Mouse (Mus musculus): Measurements from ENCODE around the gene Tmem178.
"Not testable (repeated sequence)": the region's sequence is repeated elsewhere in the genome, so short reads cannot be mapped to it uniquely, and the experiment has no call there.

The Tmem178 gene

GRCm38 (mm10) chr17:80943835-80944529 is 450 bp upstream of the Tmem178 start:
- in situ Hi-C loops (cut with MboI, MseI) = no loop called here

DNA sequence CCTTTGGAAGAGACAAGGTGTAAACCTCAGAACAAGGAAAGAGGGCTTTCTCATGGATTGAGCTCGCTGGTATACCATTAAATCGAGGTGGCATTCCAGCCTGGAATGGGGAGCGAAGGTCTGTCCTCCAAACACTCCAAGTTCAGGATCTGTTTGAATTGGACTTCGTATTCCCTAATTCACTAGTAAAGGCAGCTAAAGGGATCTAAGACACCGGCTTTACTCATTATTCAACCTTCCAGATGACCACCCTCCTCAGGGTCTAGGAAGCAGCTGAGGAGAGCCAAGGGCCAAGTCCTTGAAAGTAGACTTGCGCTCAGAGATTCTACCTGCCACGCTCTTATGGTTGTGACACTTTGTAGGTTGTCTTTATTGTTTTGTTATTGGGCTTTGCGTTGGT is 1.1 kb downstream of the Tmem178 start:
- in situ Hi-C loops (cut with MboI, MseI) = not testable (repeated sequence)

- in situ Hi-C loops (cut with MboI, MseI) = no loop called here
Observed at GRCm38 (mm10) chr17:80946091-80946885, 1.9 kb downstream of the Tmem178 start.

- in situ Hi-C loops (cut with MboI, MseI) = no loop called here
Observed at GRCm38 (mm10) chr17:80947075-80947960, 2.9 kb downstream of the Tmem178 start.

DNA sequence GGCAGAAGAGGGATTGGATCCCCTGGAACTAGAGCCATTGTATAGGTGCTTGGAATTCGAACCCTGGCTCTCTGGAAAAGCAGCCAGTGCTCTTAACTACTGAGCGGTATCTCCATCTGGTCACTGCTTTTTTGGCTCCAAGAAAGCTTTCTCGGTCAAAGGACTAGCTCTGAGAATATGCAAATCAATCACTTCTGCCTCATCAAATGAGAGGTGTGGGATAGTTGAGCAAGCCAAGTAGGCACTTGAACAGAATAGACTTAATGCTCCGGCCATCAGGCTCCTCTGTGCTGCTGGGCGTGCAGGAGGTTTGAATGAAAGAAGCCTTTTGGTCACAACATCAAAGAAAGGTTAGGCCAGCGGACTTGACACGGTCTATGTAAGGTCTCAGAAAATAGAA is 5.0 kb downstream of the Tmem178 start:
- in situ Hi-C loops (cut with MboI, MseI) = no loop called here

DNA sequence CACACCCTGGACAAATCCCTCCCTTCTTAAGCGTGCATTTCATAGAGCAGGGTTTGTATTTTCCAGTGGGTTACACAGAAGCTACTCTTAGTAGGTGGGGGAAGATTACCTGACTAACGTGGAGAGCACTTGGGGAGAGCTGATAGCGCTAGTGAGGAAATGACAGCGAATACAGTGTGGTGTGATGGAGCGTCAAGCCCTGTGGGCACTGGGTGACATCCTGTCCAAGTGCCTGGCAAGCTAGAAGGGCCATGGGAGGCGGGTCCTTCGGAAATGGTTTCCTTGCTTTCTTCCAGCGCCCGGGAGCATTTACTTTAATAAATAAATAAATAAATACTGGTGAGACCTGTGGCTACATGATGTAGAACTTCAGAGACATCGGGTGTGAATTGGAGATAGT is 5.5 kb downstream of the Tmem178 start:
- in situ Hi-C loops (cut with MboI, MseI) = no loop called here

- in situ Hi-C loops (cut with MboI, MseI) = no loop called here
Observed at GRCm38 (mm10) chr17:80952305-80952704, 7.9 kb downstream of the Tmem178 start.

GRCm38 (mm10) chr17:80955415-80955814 is 11.0 kb downstream of the Tmem178 start:
- in situ Hi-C loops (cut with MboI, MseI) = no loop called here

- in situ Hi-C loops (cut with MboI, MseI) = no loop called here
Observed at GRCm38 (mm10) chr17:80955998-80956811, 11.8 kb downstream of the Tmem178 start.

- in situ Hi-C loops (cut with MboI, MseI) = no loop called here
Observed at GRCm38 (mm10) chr17:80958332-80958731, 13.9 kb downstream of the Tmem178 start.

DNA sequence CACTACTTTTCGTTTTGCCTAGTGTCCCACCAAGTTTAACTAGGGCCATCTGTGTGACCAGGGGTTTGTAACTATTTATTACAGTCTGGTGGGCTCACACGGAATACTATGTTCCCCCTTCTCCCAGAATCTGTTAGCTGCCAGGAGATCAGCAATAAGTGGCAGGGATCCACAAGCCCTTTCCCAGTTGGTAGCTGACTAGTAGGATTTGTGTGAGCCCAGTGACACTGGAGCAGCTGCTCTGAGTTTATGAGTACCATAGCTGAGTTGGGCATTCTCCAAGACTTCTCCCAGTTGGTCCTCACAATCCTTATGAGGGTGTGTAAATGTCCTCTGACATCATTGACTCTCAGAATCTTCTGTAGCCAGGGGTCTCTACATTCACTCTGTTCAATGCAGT is 15.4 kb downstream of the Tmem178 start:
- in situ Hi-C loops (cut with MboI, MseI) = no loop called here

DNA sequence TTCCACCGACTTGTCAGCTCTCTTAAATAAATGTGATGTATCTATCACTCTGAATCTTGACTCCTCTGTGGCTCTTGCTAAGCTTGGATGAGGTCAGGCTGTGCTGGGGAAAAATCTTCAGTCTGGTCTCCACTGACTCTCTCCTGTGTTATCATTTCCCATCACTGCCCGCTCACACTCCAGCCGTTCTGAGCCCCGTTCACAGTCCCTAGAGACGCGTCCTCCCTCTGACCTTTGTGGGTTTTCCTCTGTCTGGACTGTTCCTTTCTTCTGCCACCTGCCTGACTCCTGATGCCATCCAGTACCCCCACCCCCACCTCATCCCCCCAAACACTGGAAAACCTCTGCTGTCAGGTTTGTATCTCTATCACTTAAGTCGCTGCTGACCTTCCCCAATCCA is 23.0 kb downstream of the Tmem178 start:
- in situ Hi-C loops (cut with MboI, MseI) = no loop called here

DNA sequence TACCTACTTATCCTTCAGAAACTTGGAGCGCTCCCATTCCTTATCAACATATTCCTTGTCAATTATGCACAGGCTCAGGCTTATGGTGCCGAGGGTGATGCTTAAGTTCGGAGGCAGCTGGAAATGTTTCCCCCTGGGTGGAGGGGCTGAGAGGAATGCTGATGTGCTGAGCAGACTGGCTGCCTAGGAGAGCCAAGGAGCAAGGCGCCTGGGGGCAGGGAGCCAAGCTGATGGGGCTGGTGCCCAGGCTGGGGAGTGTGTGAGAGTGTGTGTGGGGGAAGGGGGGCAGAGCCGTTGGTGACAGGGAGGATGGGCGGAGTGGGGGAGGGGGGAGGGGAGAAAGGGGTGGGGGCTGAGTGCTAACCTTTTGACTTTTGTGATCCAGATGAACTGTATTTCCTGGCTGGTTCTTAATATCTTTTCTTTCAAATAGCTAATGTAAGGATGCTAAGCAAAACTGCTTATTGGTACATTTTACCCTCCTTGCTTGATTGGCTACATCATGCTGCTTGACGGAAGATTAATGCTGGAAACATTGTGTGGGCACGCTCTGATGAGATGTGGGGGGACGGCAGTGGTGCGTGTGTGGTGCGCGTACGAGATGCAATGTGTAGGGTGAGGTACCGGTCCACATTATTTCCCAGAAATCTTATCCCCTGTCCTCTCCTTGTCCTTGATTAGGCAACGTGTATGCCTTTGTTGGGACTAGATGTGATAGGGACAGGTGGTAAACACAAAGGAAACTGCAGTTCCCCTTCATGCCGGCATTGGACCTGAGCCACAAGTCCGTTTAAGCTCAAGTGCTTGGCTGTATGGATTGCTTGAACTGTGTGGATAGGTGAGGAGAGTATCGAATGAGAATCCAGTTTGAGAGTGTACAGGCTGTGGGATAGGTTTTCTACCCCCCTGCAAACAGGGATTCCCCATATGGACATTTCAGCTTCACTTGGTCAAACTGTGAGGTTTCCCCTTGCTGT is 25.5 kb downstream of the Tmem178 start:
- in situ Hi-C loops (cut with MboI, MseI) = no loop called here

GRCm38 (mm10) chr17:80970716-80971115 is 26.3 kb downstream of the Tmem178 start:
- in situ Hi-C loops (cut with MboI, MseI) = no loop called here

GRCm38 (mm10) chr17:80972891-80973290 is 28.5 kb downstream of the Tmem178 start:
- in situ Hi-C loops (cut with MboI, MseI) = no loop called here

DNA sequence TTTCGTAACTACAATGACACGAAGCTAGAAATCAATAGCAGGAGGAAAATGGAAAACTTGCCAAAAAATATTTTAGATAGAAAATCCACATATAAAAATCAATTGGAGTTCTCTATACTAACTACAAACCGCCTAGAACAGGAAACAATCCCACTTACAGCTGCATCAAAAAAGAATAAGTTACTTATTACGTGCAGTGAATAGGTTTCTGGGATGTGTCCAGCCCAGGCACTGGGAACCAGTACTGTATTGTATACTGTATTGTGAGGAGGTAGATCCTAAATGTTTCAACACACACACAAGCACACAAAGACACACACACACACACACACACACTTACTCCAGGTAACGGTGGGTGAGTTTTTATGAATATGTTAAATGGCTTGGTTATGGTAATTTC is 32.8 kb downstream of the Tmem178 start:
- in situ Hi-C loops (cut with MboI, MseI) = loop anchor here in 1 of 2 experiments (25.0 kb wide), 1 partner anchor 365 kb away; no protein-coding TSS in a partner anchor

DNA sequence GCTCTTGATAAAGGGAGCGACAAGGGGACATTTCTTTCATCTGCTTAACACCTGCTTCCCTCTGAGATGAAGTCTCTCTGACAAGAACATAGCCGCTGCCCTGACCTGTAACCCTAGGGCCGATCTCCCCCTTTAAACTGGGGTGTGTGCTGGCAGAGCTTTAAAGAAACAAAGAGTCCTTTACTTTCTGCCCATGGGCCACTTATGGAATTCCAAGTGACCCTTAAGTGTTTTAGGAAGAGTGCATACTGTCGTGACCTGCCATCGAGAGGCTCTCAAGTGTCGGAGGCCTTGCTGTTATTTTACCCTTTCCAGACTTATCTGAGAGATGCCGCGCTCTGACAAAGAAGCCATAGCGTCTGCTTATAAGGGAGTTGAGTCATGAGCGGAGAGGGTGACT is 35.7 kb downstream of the Tmem178 start:
- in situ Hi-C loops (cut with MboI, MseI) = loop anchor here (10.0 to 25.0 kb wide), 2 partner anchors 365 to 368 kb away; no protein-coding TSS in a partner anchor

DNA sequence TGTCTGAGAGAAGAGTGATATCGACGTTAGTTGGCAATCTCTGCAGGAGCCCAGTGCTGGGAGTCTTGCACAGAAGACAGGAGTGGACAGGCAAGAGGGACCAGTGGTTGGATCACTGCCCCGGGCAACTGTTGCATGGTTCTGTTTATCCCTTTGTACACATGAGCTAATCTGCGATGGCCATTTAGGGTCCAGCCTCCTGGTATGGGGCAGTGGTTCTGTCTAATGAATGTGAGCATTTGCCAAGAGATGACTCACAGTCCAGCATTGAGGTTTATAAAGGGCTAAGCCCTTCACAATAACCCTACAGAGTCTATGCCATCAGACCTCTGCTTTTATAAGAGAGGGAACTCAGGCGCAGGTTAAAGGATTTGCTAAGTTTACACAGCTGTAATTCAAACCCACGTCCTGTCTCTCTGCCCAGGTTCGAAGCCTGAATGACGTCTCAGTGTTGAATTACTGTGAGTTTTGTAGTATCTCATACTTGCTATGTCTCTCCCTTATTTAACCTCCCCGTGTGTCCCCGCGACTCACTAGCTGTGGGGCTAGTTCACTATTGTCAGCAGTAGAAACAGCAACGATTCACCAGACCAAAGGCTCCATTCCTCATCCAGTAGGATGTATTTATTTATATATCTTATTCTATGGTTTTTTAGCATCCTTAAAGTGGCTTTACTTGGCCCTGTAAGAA is 37.4 kb downstream of the Tmem178 start:
- in situ Hi-C loops (cut with MboI, MseI) = loop anchor here (10.0 to 25.0 kb wide), 2 partner anchors 367 to 370 kb away; no protein-coding TSS in a partner anchor

DNA sequence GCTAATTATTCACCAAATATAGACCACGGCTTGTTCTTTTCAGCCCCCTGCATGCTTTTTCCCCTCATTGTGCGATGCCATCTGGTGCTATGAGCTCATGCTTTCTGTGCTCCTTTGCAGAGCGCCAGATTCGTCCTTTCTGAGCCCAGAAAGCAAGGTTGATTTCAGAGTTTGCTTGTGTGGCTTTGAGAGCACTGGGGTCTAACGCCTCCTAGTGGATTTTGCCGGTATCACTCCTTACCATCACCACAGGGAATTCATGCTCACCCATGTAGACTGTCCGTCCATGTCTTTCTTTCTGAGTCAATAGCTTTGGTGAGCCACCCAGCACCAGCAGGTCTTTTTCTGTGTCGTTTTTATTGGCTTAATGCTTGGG is 38.0 kb downstream of the Tmem178 start:
- in situ Hi-C loops (cut with MboI, MseI) = loop anchor here (10.0 to 25.0 kb wide), 2 partner anchors 368 to 370 kb away; no protein-coding TSS in a partner anchor

All from T-helper 17 cell (primary cell).